Mouse (Mus musculus): ENCODE data around the gene Dynll2. TPM values are rescaled to one million over a fixed set of nuclear protein-coding genes. Genes with fewer than 3 reads are reported as not detected.

Gene Dynll2
- polyA plus RNA-seq, 1 experiment from 2014 or later: 18.6 TPM

DNA sequence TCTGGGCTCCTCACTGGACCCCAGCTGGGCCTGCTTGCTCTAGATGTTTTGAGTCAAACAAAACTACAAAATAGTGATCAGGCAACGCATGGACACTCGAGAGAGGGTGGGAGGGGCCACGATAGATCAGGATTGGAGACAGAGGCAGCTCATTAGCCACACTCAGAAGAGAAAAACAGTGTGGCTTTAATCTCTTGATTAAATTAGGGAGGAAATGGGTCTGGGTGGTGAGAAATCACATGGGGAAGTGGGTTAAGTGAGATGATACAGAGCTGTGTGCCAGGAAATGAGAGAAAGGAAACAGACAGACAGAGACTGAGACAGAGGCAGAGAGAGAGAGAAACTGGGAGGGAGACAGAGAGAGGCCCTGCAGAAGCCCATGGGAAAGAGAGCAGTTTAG lies 22.0 kb downstream of the Dynll2 start:
- ATAC-seq (ENCODE audit: insufficient number of reproducible peaks, low FRiP score, low TSS enrichment, low read depth) (no peak), DNase-seq (ENCODE audit: low spot score) (no peak)
- no peak overlapping the region for H3K9ac ChIP-seq (ENCODE audit: low read length)
- no peaks in the 10 kb centered on the region for H3K36me3 ChIP-seq (ENCODE audit: control insufficient read depth, insufficient read depth, low read length)
- H3K27ac ChIP-seq (replicated peaks; ENCODE audit: low read depth, low read length): no peak overlapping the region
- H3K4me2 ChIP-seq (ENCODE audit: low read depth, severe bottlenecking): no peak overlapping the region
- no peak overlapping the region for H3K4me3 ChIP-seq (ENCODE audit: low read depth, low read length)
- H3K27me3 ChIP-seq (ENCODE audit: control insufficient read depth, insufficient read depth, low read length): no peaks in the 10 kb centered on the region
- 0 out of 2 replicates have a peak, but pooled peaks cover 4% of the 10 kb centered on the region for H3K4me1 ChIP-seq (ENCODE audit: control insufficient read depth, insufficient read depth, low read length)
- no peaks in the 10 kb centered on the region for H3K9me3 ChIP-seq (ENCODE audit: control insufficient read depth, low read length)
- WGBS: 54% methylated on average over 3 of the region's 3 CpGs

DNA sequence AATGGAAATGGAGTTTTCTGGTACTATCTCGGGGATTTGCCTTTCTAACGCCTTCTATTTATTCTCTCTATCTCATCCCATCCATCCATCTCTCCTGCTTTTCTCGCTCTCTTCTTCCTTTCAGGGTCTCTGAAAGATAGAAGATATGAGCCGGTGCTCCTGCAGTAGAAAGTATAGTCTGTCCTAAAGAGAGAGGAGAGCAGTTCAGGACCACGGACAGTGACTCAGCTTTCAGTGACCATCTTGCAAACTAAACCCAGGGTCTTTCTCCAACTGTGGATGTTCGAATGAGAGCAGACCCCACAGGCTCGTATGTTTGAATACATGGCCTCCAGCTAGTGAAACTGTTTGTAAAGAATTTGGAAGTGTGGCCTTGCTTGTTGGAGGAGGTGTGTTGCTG lies 30.3 kb downstream of the Dynll2 start:
- Histone ChIP-seq H3K27me3 (ENCODE audit: control insufficient read depth, insufficient read depth, low read length) (no peaks in the 10 kb centered on the region), H3K27ac (replicated peaks; ENCODE audit: low read depth, low read length) (no peak overlapping the region), H3K4me2 (ENCODE audit: low read depth, severe bottlenecking) (no peak overlapping the region), H3K4me1 (ENCODE audit: control insufficient read depth, insufficient read depth, low read length) (no peaks in the 10 kb centered on the region), H3K9me3 (ENCODE audit: control insufficient read depth, low read length) (no peaks in the 10 kb centered on the region), H3K9ac (ENCODE audit: low read length) (no peak overlapping the region), H3K36me3 (ENCODE audit: control insufficient read depth, insufficient read depth, low read length) (no peaks in the 10 kb centered on the region), H3K4me3 (ENCODE audit: low read depth, low read length) (no peak overlapping the region)
- 50% methylated on average over 7 of the region's 7 CpGs for WGBS
- DNase-seq (ENCODE audit: low spot score): peak; percentile 80
- no peak for ATAC-seq (ENCODE audit: insufficient number of reproducible peaks, low FRiP score, low TSS enrichment, low read depth)

DNA sequence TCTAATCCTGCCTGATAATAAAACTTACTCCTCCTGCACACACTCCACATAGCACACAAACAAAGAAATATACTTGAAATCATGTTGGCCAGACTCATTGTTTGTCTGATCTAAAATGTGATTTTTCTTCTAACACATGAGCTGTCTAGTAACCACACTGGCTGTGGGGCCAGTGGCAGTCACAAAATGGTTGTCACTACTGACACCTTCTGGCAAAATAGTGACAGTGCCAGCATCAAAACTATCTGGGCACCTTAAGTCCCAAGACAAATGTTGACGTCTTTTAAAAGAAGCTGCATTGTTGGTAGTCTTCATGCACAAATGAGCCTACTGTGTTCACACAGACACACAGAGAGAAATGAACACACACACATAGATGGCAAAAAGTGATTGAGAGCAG lies 32.2 kb downstream of the Dynll2 start:
- WGBS: 3% methylated on average over 1 of the region's 1 CpGs
- Histone ChIP-seq H3K9me3 (ENCODE audit: control insufficient read depth, low read length) (no peaks in the 10 kb centered on the region), H3K36me3 (ENCODE audit: control insufficient read depth, insufficient read depth, low read length) (no peaks in the 10 kb centered on the region), H3K4me1 (ENCODE audit: control insufficient read depth, insufficient read depth, low read length) (no peaks in the 10 kb centered on the region), H3K4me2 (ENCODE audit: low read depth, severe bottlenecking) (no peak overlapping the region), H3K27me3 (ENCODE audit: control insufficient read depth, insufficient read depth, low read length) (no peaks in the 10 kb centered on the region), H3K4me3 (ENCODE audit: low read depth, low read length) (no peak overlapping the region), H3K27ac (replicated peaks; ENCODE audit: low read depth, low read length) (no peak overlapping the region), H3K9ac (ENCODE audit: low read length) (no peak overlapping the region)
- ATAC-seq (ENCODE audit: insufficient number of reproducible peaks, low FRiP score, low TSS enrichment, low read depth): no peak
- DNase-seq (ENCODE audit: low spot score): peak; percentile 29

GRCm38 (mm10) chr11:87949990-87950389 lies 37.3 kb downstream of the Dynll2 start:
- no peak overlapping the region for H3K9ac ChIP-seq (ENCODE audit: low read length)
- H3K4me2 ChIP-seq (ENCODE audit: low read depth, severe bottlenecking): no peak overlapping the region
- H3K36me3 ChIP-seq (ENCODE audit: control insufficient read depth, insufficient read depth, low read length): no peaks in the 10 kb centered on the region
- H3K27me3 ChIP-seq (ENCODE audit: control insufficient read depth, insufficient read depth, low read length): no peaks in the 10 kb centered on the region
- H3K4me1 ChIP-seq (ENCODE audit: control insufficient read depth, insufficient read depth, low read length): no peaks in the 10 kb centered on the region
- ATAC-seq (ENCODE audit: insufficient number of reproducible peaks, low FRiP score, low TSS enrichment, low read depth) (no peak), DNase-seq (ENCODE audit: low spot score) (peak; percentile 39)
- 3% methylated on average over 2 of the region's 2 CpGs for WGBS
- H3K9me3 ChIP-seq (ENCODE audit: control insufficient read depth, low read length): no peaks in the 10 kb centered on the region
- no peak overlapping the region for H3K4me3 ChIP-seq (ENCODE audit: low read depth, low read length)
- no peak overlapping the region for H3K27ac ChIP-seq (replicated peaks; ENCODE audit: low read depth, low read length)

DNA sequence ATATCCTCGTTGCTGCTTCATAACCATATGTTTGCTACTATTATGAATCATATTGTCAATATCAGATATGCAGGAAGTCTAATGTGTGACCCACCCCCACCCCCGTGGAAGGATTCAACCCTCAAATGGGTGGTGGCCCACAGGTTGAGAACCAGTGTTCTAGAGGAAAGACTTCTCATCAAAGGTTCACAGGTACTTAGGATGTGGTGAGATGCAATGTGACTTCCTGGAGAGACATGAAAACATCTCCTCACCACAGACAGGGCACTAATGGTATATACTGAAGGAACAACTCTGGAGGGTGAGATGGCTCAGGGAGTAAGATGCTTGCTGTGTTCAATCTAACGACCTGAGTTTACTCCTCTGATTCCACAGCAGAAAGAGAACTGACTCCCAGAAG lies 51.9 kb downstream of the Dynll2 start:
- Histone ChIP-seq H3K4me3 (ENCODE audit: low read depth, low read length) (no peak overlapping the region), H3K27ac (replicated peaks; ENCODE audit: low read depth, low read length) (no peak overlapping the region), H3K36me3 (ENCODE audit: control insufficient read depth, insufficient read depth, low read length) (no peaks in the 10 kb centered on the region), H3K27me3 (ENCODE audit: control insufficient read depth, insufficient read depth, low read length) (no peaks in the 10 kb centered on the region), H3K9ac (ENCODE audit: low read length) (no peak overlapping the region), H3K9me3 (ENCODE audit: control insufficient read depth, low read length) (no peaks in the 10 kb centered on the region), H3K4me2 (ENCODE audit: low read depth, severe bottlenecking) (no peak overlapping the region), H3K4me1 (ENCODE audit: control insufficient read depth, insufficient read depth, low read length) (no peaks in the 10 kb centered on the region)
- 66% methylated on average over 3 of the region's 3 CpGs for WGBS
- no peak for DNase-seq (ENCODE audit: low spot score)
- no peak for ATAC-seq (ENCODE audit: insufficient number of reproducible peaks, low FRiP score, low TSS enrichment, low read depth)

DNA sequence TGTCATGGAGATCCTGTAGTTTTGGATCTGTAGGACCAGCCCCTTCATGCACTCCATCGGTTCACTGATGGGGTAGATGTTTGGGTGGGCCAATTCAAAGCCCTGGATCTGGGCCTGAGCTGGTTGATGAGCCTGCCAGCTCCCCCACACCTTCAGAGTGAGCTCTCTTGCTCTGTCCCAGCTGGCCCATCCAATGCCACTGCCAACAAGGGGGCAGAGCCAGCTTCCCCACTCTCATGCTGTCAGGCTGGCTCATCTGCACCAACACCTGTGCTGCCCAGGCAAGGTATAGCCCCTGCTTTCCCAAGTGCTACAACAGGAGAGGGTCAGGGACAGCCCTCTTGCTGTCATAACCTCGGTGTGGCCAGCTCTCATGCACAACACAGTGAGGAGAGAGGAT lies 53.6 kb downstream of the Dynll2 start:
- Histone ChIP-seq H3K36me3 (ENCODE audit: control insufficient read depth, insufficient read depth, low read length) (no peaks in the 10 kb centered on the region), H3K27me3 (ENCODE audit: control insufficient read depth, insufficient read depth, low read length) (no peaks in the 10 kb centered on the region), H3K4me3 (ENCODE audit: low read depth, low read length) (no peak overlapping the region), H3K4me1 (ENCODE audit: control insufficient read depth, insufficient read depth, low read length) (no peaks in the 10 kb centered on the region), H3K4me2 (ENCODE audit: low read depth, severe bottlenecking) (no peak overlapping the region), H3K9me3 (ENCODE audit: control insufficient read depth, low read length) (no peaks in the 10 kb centered on the region), H3K9ac (ENCODE audit: low read length) (no peak overlapping the region), H3K27ac (replicated peaks; ENCODE audit: low read depth, low read length) (no peak overlapping the region)
- DNase-seq (ENCODE audit: low spot score): no peak
- 60% methylated on average over 2 of the region's 2 CpGs for WGBS
- ATAC-seq (ENCODE audit: insufficient number of reproducible peaks, low FRiP score, low TSS enrichment, low read depth): no peak

- H3K9me3 ChIP-seq (ENCODE audit: control insufficient read depth, low read length): no peaks in the 10 kb centered on the region
- no peak overlapping the region for H3K9ac ChIP-seq (ENCODE audit: low read length)
- H3K4me3 ChIP-seq (ENCODE audit: low read depth, low read length): no peak overlapping the region
- no peak overlapping the region for H3K4me2 ChIP-seq (ENCODE audit: low read depth, severe bottlenecking)
- no peak overlapping the region for H3K27ac ChIP-seq (replicated peaks; ENCODE audit: low read depth, low read length)
- H3K27me3 ChIP-seq (ENCODE audit: control insufficient read depth, insufficient read depth, low read length): no peaks in the 10 kb centered on the region
- no peak for DNase-seq (ENCODE audit: low spot score)
- no peaks in the 10 kb centered on the region for H3K36me3 ChIP-seq (ENCODE audit: control insufficient read depth, insufficient read depth, low read length)
- H3K4me1 ChIP-seq (ENCODE audit: control insufficient read depth, insufficient read depth, low read length): no peaks in the 10 kb centered on the region
- no peak for ATAC-seq (ENCODE audit: insufficient number of reproducible peaks, low FRiP score, low TSS enrichment, low read depth)
- 90% methylated on average over 2 of the region's 2 CpGs for WGBS
Observed at GRCm38 (mm10) chr11:87930348-87930747, 57.0 kb downstream of the Dynll2 start.

Other genes starting within 250 kb of the Dynll2 start
- gene Supt4a, start 250.0 kb downstream of the Dynll2 start, polyA plus RNA-seq (2014; fragmentation: Nextera tagmentation; extraction: Ambion mirVana): 184 TPM in 2 replicates
- 1.7 and 2.4 TPM in 2 replicates for gene Tspoap1, start 227.0 kb downstream of the Dynll2 start, polyA plus RNA-seq (2014; fragmentation: Nextera tagmentation; extraction: Ambion mirVana)
- 3.7 and 5.7 TPM in 2 replicates for gene Mpo, start 194.0 kb downstream of the Dynll2 start, polyA plus RNA-seq (2014; fragmentation: Nextera tagmentation; extraction: Ambion mirVana)
- gene Lpo, start 159.2 kb downstream of the Dynll2 start, polyA plus RNA-seq (2014; fragmentation: Nextera tagmentation; extraction: Ambion mirVana): not detected in 2 replicates
- gene Mks1, start 134.3 kb downstream of the Dynll2 start, polyA plus RNA-seq (2014; fragmentation: Nextera tagmentation; extraction: Ambion mirVana): 14.3 and 14.9 TPM in 2 replicates
- 0.08 TPM in 1 of 2 replicates, not detected in the other for gene Epx, start 112.0 kb downstream of the Dynll2 start, polyA plus RNA-seq (2014; fragmentation: Nextera tagmentation; extraction: Ambion mirVana)
- gene Olfr462, start 95.3 kb downstream of the Dynll2 start, polyA plus RNA-seq (2014; fragmentation: Nextera tagmentation; extraction: Ambion mirVana): not detected in 2 replicates
- gene Olfr463, start 90.1 kb downstream of the Dynll2 start, polyA plus RNA-seq (2014; fragmentation: Nextera tagmentation; extraction: Ambion mirVana): not detected in 2 replicates
- not detected in 2 replicates for gene Olfr464, start 66.6 kb downstream of the Dynll2 start, polyA plus RNA-seq (2014; fragmentation: Nextera tagmentation; extraction: Ambion mirVana)
- gene Srsf1, start 59.8 kb upstream of the Dynll2 start, polyA plus RNA-seq (2014; fragmentation: Nextera tagmentation; extraction: Ambion mirVana): 500 and 537 TPM in 2 replicates
- 63.7 and 67.5 TPM in 2 replicates for gene Vezf1, start 80.7 kb upstream of the Dynll2 start, polyA plus RNA-seq (2014; fragmentation: Nextera tagmentation; extraction: Ambion mirVana)
- gene Cuedc1, start 110.5 kb upstream of the Dynll2 start, polyA plus RNA-seq (2014; fragmentation: Nextera tagmentation; extraction: Ambion mirVana): 14.3 and 15.7 TPM in 2 replicates
- 59.3 and 60.4 TPM in 2 replicates for gene Mrps23, start 216.9 kb upstream of the Dynll2 start, polyA plus RNA-seq (2014; fragmentation: Nextera tagmentation; extraction: Ambion mirVana)